Mouse (Mus musculus) G1E (cell line): ENCODE data around the gene Cacna1c.

Experiments
- CTCF ChIP-seq: IDR thresholded peaks from 2 replicates; pipeline ENCODE4 v1.5.1; 2012; ENCODE audit warnings: low read depth, low read length, inconsistent platforms, mixed read lengths
- GATA1 ChIP-seq: IDR thresholded peaks from 2 replicates; pipeline ENCODE4 v1.6.1; 2012; ENCODE audit warnings: borderline replicate concordance, low read length, inconsistent platforms, mixed read lengths
- POLR2AphosphoS5 ChIP-seq: IDR thresholded peaks from 2 replicates; pipeline ENCODE4 v1.6.1; 2012; ENCODE audit warnings: low read depth, low read length, inconsistent platforms; ENCODE audit not compliant: insufficient replicate concordance

DNA sequence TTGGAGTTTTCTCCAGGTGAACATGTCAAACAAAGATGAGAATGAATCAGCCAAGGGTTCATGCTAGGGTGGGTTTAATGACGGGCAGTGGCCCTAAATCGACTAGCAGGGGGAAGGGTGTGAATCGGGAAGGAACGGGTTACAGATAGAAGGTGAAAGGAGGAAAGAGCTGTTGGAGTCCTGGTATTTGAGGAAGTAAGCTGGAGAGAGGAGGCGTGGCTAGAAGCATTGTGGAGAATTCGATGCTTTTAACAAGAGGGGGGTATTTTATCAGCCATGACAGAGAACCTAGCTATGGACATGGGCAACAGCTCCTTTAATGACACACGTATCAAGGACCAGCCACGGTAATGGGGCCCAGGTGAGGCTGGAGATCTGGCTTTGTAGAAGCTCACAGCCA, 417.0 kb downstream of the Cacna1c start:
- TF ChIP-seq CTCF (no peak), POLR2AphosphoS5 (no peak), GATA1 (no peak)
